Mouse (Mus musculus) cerebellum, adult 2 months (tissue): Measurements from ENCODE around the gene Galnt6. TPM values are rescaled to one million over a fixed set of nuclear protein-coding genes. Genes with fewer than 3 reads are reported as not detected.

Experiments used
- DNase-seq, 2 experiments: peaks; one replicate each; pipeline ENCODE4 v3.0.0; 2021
- H3K27ac ChIP-seq: fragments of 200-500 bp; 2 replicates; pipeline ENCODE4 v1.5.1; 2012; ENCODE audit warnings: low read length, control low read depth, inconsistent platforms; ENCODE audit not compliant: insufficient read depth
- H3K27me3 ChIP-seq: fragments of 200-500 bp; 2 replicates; pipeline ENCODE4 v1.6.1; 2012; ENCODE audit warnings: inconsistent platforms, mild to moderate bottlenecking, low read length, moderate library complexity; ENCODE audit not compliant: control insufficient read depth, insufficient read depth
- H3K4me1 ChIP-seq: fragments of 200-500 bp; 2 replicates; pipeline ENCODE4 v1.6.1; 2011; ENCODE audit warnings: low read length; ENCODE audit not compliant: control insufficient read depth, insufficient read depth
- H3K4me3 ChIP-seq: fragments of 200-500 bp; replicated peaks from 2 replicates; pipeline ENCODE3; 2011; ENCODE audit warnings: mild to moderate bottlenecking, low read depth, low read length, control low read depth; ENCODE audit not compliant: insufficient read depth
- CTCF ChIP-seq: fragments of 200-500 bp; IDR thresholded peaks from 2 replicates; pipeline ENCODE4 v1.5.1; 2011; ENCODE audit warnings: low read depth, mild to moderate bottlenecking, control low read depth, low read length, moderate library complexity, borderline replicate concordance; ENCODE audit not compliant: insufficient read depth
- POLR2A ChIP-seq: fragments of 200-500 bp; IDR thresholded peaks from 2 replicates; pipeline ENCODE4 v1.6.1; 2011; ENCODE audit warnings: low read length, control low read depth, borderline replicate concordance; ENCODE audit not compliant: insufficient read depth
- WGBS: fragments of 180-500 bp; shearing (Covaris S2); methylation state at CpG from one replicate; pipeline ENCODE4 v1.1.7; 2018; 5-methylcytosine and 5-hydroxymethylcytosine counted together
- polyA plus RNA-seq: library from polyadenylated mRNA; depleted of rRNA; stranded (reverse); fragments of >200 nt; gene quantifications from 2 replicates; pipeline ENCODE4 v1.2.3, GENCODE M21; 2012

The Galnt6 gene
- polyA plus RNA-seq, 1 experiment: 13.1 TPM

DNA sequence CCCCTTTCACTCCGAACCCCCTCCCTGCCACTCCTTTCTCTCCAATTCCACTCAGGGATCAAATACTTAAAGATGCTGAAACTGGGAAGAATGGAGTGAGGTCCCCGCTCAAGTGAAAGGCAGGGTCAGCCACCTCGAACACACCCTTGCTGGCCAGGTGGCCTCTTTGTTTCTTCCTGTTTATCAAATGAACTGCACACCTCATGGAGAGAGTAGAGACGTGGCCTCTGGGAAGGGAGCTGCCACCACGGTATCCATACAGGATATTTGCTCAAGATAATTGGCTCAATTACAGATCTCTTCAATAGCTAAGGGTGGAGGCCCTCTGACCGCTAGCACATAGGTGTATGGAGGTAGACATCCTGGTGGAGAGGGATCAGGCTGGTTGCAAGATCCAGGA lies 6.6 kb downstream of the Galnt6 start:
- Histone ChIP-seq H3K27me3 (no peaks in the 10 kb centered on the region), H3K4me3 (no peak overlapping the region), H3K27ac (no peak overlapping the region), H3K4me1 (no peaks in the 10 kb centered on the region)
- 79% methylated on average over 6 of the region's 6 CpGs for WGBS
- DNase-seq: no peak
- TF ChIP-seq POLR2A: no peak
- TF ChIP-seq CTCF: no peak

DNA sequence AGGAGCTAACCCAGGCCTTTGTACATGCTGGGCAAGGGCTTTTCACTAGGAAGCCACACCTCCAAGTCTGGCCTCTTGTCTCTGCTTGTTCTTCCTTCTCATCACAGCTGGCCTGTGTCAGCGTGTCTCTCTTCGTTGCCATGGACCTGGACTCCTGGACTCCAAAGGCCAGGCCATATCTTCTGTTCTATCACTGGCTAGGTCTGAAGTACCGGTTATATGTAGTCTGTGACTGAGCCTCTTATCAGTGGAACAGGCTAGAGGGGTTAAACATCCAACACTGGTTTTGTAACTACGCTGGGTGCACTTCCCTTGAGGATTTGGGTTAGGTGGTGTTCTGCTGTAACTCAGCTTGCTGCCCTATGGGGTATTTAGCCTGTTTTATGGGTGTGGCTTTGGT lies 7.2 kb downstream of the Galnt6 start:
- WGBS: 45% methylated on average over 4 of the region's 4 CpGs
- no peak for DNase-seq
- TF ChIP-seq POLR2A (no peak), CTCF (no peak)
- H3K4me3 ChIP-seq: no peak overlapping the region
- H3K27ac ChIP-seq: no peak overlapping the region
- H3K27me3 ChIP-seq: no peaks in the 10 kb centered on the region
- H3K4me1 ChIP-seq: no peaks in the 10 kb centered on the region

GRCm38 (mm10) chr15:100721445-100721844 lies 7.7 kb downstream of the Galnt6 start:
- WGBS: 81% methylated on average over 5 of the region's 5 CpGs

GRCm38 (mm10) chr15:100720066-100720465 lies 9.1 kb downstream of the Galnt6 start:
- TF ChIP-seq CTCF (no peak), POLR2A (no peak)
- Histone ChIP-seq H3K4me3 (no peak overlapping the region), H3K4me1 (no peaks in the 10 kb centered on the region), H3K27me3 (no peaks in the 10 kb centered on the region), H3K27ac (no peak overlapping the region)
- 88% methylated on average over 10 of the region's 10 CpGs for WGBS
- DNase-seq: no peak

More at GRCm38 (mm10) chr15:100721445-100721844, 7.7 kb downstream of the Galnt6 start:
- TF ChIP-seq CTCF (no peak), POLR2A (no peak)
- H3K27ac ChIP-seq: no peak overlapping the region
- no peak for DNase-seq
- H3K27me3 ChIP-seq: no peaks in the 10 kb centered on the region
- no peak overlapping the region for H3K4me3 ChIP-seq
- no peaks in the 10 kb centered on the region for H3K4me1 ChIP-seq

DNA sequence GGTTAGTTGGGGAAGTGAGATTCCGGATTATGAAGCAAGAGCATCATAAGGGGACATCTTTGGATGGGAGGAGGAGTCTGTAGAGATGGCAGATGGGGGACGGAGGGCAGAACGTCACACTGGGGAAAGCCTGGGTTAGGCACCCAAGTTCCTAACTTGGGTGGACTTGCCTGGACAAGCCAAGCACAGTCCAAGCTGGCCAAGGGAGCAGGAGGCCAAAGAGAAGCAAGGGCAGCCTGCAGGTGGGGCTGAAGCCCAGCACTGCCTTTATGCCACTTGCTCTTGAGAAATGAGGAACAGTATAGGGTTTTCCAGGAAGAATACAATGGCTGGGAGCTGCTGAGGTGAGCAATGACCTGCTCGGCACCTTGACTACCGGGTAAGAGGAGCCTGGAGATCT lies 10.0 kb downstream of the Galnt6 start:
- no peak overlapping the region for H3K4me3 ChIP-seq
- H3K27ac ChIP-seq: no peak overlapping the region
- DNase-seq: no peak
- H3K27me3 ChIP-seq: no peaks in the 10 kb centered on the region
- 87% methylated on average over 5 of the region's 5 CpGs for WGBS
- no peaks in the 10 kb centered on the region for H3K4me1 ChIP-seq
- TF ChIP-seq POLR2A: no peak

- Histone ChIP-seq H3K4me3 (no peak overlapping the region), H3K4me1 (no peaks in the 10 kb centered on the region), H3K27ac (no peak overlapping the region), H3K27me3 (no peaks in the 10 kb centered on the region)
- DNase-seq: no peak
- TF ChIP-seq CTCF (peak; percentile 21; the same call in 1 of the 2 replicates), POLR2A (no peak)
- 83% methylated on average over 11 of the region's 11 CpGs for WGBS
Measured at GRCm38 (mm10) chr15:100718572-100718971, 10.6 kb downstream of the Galnt6 start.

DNA sequence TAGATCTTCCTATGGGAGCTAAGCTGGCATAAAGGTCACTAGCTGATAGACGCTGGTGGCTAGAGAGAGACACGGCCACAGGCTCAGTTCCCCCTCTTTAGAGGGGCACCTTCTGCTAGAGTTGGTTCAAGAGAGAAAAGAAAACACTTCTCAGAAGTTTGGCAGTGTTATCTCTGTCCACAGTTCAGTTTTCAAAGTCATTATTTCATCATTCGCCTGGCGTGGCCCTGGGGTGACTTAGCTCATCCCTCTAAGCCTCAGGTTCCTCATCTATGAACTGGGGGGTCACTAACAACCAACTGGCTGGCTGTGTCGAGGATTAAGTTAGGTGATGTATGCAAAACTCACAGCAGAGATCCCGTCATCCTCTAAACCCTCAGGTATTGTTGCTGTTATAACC lies 11.2 kb downstream of the Galnt6 start:
- no peak overlapping the region for H3K4me3 ChIP-seq
- WGBS: 84% methylated on average over 6 of the region's 6 CpGs
- DNase-seq: no peak
- H3K4me1 ChIP-seq: no peaks in the 10 kb centered on the region
- no peaks in the 10 kb centered on the region for H3K27me3 ChIP-seq
- TF ChIP-seq POLR2A: no peak
- TF ChIP-seq CTCF: no peak
- no peak overlapping the region for H3K27ac ChIP-seq

GRCm38 (mm10) chr15:100715399-100715993 lies 13.7 kb downstream of the Galnt6 start:
- H3K4me1 ChIP-seq: no peaks in the 10 kb centered on the region
- no peak for TF ChIP-seq POLR2A
- no peak for TF ChIP-seq CTCF
- DNase-seq: no peak
- 58% methylated on average over 9 of the region's 9 CpGs for WGBS
- no peak overlapping the region for H3K27ac ChIP-seq
- no peak overlapping the region for H3K4me3 ChIP-seq
- H3K27me3 ChIP-seq: no peaks in the 10 kb centered on the region
